Mouse (Mus musculus) adrenal gland, postnatal 4 days (tissue): ENCODE results near the gene Cavin3. TPM values are rescaled to one million over a fixed set of nuclear protein-coding genes. Genes with fewer than 3 reads are reported as not detected.

Source experiments
- DNase-seq, 2 experiments: peaks; one replicate each; pipeline ENCODE4 v3.0.0; 2021 to 2022; ENCODE audit warnings: low spot score in 2 of 2, mixed read lengths in 2 of 2
- long read RNA-seq, 2 experiments: library from polyadenylated mRNA; stranded (forward); transcript quantifications; one replicate each; pipeline ENCODE4 v2.0.0; 2021
- total RNA-seq, 2 experiments: library from RNA; stranded (reverse); gene quantifications; 2 replicates each; pipeline ENCODE4 v1.2.3; 2021

Cavin3 gene
- total RNA-seq: 10 to 100 TPM; 53.5 to 56.8 TPM
- long read RNA-seq, experiment 1, transcript Cavin3-201 (2 exons, 1,662 nt): major isoform, 161 of 166 reads
- long read RNA-seq, experiment 1, partial matches to known transcripts: 0 of 166 reads
- long read RNA-seq, experiment 1, other reads (novel, unspliced or antisense): 5 of 166 reads
- long read RNA-seq, experiment 2, transcript Cavin3-201 (2 exons, 1,662 nt): major isoform, 178 of 185 reads
- long read RNA-seq, experiment 2, partial matches to known transcripts: 0 of 185 reads
- long read RNA-seq, experiment 2, other reads (novel, unspliced or antisense): 7 of 185 reads

DNA sequence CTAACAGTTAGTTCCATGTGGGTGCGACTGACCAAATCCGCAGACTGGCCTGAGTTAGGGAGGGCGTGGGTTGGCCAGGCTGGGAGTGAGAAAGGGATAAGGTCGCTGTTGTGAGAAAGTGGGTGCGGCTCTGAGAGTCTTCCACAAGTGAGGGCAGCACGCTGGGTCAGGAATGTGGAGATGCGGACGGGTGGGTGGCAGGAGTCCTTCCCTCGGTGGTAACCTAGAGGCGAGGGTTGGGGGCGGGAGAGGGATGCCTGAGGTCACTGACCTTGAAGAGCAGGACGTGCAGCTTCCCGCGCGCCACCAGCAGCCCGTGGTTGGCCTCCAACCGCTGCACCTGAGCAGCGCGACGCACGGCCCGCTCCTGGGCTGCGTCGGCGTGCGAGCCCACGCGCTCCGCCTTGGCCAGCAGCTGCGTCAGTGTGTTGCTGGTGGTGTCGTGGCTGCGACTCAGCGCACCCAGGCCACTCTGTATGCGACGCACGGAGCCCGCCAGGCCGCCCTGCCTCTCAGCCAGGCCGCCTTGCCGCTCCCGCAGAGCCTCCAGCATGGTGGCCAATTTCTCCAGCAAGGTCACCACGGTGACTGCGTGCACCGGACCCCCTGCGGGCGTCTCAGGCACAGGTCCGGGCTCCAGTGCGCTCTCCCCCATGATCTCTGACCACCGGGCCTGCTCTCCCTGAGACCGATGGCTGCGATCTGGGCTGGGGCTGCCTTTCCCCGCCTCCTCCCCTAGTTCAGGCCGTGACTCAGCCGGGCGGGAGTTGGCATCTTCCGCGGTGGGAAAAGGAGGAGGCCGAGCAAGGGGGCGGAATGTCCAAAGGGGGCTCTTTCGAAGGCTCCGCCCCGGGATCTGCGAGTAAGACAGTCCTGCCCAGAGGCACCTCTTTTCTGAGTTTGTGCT is at the start of gene Cavin3:
Gene Cavin3, minus strand, starts transcription at position 796 of the 907 bp plus-strand sequence.
- DNase-seq: peak; percentile 39 to 56

DNA sequence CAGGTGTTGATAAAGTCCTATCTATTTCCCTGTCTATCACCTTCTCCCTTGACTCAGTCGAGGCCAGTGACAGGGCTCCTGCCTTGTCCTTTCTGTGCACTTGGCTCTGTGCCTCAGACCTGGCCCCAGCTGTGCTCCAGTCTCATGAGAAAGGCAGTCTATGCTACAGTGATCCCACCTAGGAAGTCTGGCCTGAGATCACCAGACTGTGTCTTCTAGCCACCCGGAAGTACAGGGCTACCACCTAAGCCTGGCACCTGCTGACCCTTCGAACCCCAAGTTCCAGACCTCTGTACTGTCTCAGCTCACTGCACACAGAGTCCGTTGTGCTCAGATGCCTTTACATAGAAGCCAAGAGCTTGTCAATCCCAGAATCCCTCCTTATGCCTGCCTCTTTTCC is 46.0 kb upstream of the Cavin3 start:
- DNase-seq: no peak

DNA sequence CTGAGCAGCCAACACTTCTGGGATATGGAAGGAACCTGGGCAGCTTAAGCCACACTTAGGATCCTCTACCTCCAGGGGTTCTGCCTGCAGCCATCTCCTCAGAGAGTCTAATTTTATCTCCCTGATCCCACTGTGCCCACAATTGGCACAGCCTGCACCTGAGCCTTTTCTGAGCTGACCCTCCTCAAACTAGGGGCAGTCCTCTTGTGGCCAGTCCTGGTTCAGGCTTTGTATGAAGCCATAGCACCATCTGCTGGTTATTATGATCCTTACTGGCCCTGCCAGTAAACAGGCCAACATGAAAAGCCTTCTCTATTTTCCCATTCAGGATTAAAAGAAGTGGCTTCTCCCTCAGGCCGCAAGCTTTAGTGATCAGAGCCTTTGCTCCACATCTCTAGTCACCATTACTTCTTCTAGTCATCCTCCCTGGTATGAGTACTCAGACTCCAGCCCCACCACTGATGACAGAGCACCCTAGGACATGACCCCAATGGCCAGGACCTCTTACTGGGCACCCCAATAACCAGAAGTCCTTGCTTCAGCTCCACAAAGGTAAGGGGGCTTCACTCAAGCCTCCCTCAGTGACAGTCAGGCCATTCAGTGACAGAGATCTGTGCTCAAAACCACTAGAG is 45.3 kb upstream of the Cavin3 start:
- peak in 1 of 2 experiments; percentile 14 for DNase-seq

DNA sequence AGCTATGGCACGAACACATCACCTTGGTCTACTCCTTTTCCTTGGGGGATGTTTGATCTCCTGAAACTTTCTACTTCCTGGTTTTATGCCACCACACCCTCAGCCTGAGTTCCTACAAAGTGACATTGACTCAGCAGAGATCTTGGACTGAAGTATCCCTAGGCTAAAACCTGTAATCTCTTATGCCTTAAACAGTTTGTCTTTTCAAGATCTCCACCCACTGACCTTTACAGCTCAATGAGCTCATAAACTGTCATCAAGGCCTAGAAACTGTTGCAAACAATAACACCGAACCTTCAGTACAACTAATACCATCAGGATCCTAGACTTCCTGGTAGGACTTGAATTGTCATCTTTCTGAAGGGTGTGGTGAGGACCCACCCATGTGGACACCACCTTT is 42.1 kb upstream of the Cavin3 start:
- DNase-seq: no peak

DNA sequence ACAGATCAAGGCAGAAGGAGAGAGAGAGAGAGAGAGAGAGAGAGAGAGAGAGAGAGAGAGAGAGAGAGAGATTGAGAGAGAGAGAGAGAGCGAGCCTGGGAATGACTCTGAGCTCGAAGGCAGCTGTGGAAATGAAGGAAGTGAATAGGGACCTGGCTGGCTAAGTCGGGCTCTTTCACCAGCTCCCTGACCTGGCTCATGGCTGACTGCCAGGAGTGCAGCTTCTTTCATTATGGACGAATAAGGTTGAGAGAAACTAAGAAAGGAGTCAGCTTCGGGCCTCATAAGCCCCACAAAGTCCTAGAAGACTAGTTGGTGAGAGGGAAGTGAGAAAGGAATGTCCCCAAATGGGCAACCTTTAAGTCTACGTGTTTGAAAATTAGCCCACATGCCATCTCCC is 38.1 kb upstream of the Cavin3 start:
- DNase-seq: no peak

DNA sequence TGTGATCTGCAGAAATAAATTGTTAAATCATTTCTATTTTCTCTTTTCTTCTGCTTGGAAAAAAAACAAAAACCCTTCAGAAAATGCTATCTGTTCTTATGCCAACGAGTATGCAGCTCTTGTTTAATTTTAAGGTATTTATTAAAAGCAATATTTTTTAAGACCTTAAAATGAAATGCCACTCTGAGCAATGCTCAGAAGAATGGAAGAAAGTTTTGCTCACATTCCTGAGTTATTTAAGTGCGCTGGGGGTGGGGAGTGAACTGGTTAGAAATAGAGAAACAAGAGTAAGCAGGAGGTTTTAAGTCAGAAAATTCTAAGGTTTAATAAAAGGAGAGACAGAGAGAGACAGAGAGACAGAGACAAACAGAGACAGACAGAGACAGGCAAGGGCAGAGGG is 37.7 kb upstream of the Cavin3 start:
- no peak for DNase-seq

DNA sequence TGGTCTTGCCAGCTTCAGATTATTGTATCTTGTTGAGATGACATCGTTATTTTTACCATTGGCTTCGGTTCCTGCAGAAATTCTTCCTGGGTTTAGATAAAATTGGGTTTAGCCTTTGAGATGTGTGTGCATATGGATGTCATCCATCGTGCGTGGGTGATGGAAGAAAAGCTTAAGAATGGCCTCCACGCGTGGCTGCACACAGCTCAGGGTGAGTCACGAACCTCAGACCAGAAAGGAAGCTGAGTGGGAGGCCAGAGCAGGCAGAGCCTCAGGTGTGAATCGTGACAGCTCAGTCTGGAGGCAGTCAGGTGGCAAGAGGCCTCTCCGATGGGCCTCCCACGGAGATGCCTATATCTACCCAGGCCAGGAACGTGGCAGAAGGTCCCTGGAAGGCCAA is 37.2 kb upstream of the Cavin3 start:
- DNase-seq: no peak

DNA sequence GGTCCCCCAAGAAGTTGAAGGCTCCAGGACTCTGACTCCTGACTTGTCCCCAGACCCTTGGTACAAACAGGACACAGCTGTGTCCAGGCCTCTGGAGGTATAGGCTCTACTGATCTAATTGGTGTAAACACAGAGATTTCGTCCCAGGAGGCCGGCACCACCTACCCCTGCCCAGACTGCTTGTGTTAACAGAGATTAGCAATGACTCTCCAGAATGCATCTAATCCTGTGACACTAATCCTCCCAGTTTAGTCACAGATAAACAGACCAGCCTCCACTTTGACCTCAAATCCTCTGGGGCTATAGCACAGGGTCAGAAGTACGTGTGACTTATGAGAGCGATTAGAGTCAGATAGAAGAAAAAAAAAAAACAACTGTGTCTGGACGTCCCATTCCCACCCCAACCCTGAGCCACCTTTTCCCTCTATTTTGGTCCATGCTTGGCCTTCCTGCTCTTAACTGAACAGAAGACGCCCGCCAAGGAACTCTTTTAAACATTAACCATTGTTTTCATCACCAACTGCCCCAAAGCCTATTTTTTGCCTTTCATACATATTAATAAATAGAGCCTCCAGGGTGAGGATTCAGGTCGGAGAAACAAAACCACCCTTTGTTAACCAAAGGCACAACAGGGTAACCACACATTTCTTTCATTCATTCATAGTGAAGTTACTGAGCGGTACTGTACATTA is 34.7 kb upstream of the Cavin3 start:
- DNase-seq: no peak

DNA sequence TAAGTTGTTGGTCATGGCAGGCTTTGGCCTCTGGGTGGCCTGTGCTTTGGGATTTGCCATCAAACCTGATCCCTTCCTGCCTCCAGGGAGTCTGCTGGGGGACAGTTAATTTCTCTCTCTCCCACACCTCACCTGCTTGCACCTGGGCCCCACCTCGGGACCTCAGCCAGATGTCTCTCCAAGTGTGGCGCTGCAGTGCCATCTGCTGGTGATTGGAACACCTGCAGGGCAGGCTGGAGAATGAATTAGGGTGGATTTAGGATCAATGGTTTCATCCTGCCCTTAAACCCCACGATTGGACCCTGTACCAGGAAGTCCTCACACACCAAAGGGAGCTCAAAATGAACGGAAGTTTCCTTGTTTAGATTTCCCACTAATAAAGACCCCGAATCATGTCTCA is 33.1 kb upstream of the Cavin3 start:
- peak; percentile 8 to 32 for DNase-seq

DNA sequence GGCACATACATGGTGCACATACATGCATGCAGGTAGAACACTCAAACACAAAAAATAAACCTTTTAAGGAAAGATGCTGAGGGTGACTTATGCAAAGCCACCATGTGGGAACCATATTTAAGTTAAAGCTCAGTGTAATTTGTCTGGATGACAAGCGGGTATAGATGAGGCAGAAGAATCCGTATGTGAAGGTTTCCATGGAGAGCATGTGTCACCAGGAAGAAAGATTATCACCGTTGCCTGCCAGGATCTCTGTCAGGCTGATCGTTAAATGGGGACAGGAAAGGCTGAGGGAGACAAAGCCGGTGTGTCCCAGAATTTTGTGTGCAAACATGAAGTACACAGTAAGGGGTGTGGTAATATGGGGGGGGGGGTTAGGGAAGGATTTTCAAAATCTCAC is 32.5 kb upstream of the Cavin3 start:
- no peak for DNase-seq

DNA sequence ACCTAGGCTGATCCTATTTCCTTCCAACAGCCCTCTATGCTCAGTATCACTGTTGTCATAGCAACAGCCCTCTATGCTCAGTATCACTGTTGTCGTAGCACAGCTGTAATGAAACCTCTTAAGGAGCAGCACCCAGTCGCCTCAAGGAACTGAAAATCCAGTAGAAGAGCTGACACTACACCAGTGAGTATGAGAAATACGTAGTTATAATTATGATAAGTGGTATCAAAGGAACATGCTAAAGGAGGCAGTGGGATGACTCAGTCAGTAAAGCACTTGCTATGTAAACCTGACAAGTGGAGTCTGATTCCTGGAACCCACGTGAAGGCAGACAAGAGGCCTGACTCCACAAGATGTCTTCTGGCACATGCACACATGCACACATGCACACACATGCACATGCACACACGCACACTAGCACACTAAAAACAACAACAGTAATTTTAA is 31.8 kb upstream of the Cavin3 start:
- no peak for DNase-seq

DNA sequence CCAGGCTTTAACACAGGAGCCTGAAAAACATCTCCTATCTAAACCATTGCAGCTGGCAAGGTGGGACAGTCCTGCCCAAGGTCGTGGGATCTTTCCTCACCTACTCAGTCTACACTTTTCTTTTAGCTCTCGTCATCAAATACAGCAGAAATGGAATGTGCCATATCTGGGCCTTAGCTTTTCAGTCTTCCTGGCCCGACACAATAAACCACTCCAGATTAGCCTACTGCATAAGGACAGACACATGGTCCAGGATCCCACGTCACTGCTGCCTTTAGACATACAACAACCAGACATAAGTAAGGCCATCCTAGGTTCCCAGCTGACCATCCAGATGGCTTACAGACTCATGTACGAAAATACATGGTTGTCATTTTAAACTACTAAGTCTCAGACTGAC is 28.0 kb upstream of the Cavin3 start:
- DNase-seq: no peak

DNA sequence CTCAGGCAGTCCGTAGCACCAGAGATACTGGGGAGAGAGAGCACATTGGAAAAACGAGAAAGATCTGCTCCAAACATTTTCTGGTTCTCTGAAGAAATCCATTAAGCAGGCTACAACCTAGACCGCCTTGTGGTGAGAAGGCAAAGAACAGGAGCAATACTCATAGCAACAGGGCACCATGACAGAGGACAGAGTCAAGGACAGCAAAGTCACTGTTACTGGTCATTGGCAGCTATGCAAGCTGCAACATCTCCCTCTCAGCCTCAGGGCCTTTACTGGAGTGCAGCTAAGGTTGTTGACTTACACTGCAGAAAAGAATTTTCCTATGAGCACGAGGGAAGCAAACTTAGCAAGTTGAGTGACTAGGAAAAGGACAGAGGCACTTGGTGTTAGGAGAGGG is 25.2 kb upstream of the Cavin3 start:
- no peak for DNase-seq

DNA sequence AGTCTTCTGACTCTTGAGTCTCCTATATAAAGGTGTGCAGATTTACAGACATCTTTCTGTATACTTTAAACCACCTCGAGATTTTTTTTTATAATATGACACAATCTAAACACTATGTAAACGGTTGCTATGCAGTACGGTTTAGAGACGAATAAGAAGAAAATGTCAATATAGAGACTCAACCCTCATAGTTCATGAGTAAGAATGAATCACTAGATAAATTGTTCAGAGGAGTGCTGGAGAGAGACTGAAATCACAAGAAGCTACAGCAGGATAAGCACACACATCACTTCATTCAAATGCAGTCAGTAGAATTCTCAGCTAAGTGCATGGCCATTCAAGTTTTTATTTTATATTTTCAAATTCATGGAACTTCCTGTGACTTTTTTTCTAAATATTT is 19.9 kb upstream of the Cavin3 start:
- DNase-seq: no peak

DNA sequence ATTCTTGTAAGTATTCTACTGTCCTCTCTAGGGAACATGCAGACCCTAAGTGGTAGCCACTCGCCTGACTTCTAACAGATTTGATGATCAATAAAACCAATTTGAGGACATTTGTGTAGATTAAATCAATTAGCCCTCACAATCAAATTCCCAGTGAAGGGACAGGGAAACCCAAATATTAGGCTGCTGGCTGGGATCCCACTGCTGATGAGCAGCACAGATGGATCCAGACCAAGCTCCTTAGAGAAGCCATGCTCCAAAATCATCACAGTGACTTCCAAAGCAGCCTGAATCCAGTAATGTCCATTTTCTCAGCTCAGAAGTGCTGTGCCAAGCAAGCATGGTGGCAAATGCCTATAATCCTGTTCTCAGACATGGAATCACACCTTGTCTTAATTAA is 17.6 kb upstream of the Cavin3 start:
- no peak for DNase-seq

DNA sequence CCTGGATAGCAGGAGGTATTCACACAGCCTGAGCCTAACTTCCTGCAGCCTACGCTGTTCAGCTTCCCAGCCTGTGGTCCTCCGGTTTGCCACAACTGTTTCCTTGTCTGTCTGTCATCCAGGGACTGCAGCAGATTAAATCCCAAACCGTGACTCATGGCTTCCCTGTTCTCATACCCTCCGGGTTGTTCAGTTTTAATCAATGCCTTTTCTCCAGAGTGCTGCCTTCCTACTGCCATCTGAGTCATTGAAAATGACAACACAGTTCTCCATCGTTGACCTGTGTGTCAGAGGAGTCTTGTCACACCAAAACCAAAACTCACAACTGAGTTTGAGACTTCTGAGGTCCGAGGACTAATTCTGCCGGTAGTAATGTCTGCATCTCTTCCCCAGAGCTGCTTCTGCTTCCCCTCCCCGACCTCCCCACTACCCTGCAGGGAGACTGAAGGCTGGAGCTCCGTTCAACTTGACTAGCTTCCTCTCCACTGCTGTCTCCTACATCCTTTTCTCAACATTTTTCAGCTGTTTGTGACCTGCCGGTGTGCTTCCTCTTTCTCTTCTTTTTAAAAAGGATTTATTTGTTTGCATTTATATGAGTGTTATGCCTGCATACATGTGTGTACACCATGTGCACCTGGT is 16.9 kb upstream of the Cavin3 start:
- no peak for DNase-seq

DNA sequence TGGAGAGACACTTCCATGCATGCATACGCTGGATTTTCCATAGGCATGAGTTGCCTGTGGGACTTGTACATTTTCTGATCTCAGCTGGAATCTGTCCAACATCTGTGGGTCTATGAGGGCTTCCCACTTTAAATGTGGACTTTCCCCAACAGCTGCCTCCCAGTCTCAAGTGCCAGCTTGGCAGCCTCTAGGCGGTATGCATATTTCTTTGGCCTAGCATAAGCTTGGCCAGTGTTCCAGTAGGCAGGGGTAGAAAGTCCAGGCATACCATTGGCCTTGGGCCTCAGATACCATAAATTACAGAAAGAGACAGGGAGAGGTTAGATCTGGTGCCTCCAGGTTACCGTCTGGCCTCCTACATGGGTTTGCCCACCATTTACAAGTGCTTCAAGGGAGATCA is 15.8 kb upstream of the Cavin3 start:
- DNase-seq: no peak

DNA sequence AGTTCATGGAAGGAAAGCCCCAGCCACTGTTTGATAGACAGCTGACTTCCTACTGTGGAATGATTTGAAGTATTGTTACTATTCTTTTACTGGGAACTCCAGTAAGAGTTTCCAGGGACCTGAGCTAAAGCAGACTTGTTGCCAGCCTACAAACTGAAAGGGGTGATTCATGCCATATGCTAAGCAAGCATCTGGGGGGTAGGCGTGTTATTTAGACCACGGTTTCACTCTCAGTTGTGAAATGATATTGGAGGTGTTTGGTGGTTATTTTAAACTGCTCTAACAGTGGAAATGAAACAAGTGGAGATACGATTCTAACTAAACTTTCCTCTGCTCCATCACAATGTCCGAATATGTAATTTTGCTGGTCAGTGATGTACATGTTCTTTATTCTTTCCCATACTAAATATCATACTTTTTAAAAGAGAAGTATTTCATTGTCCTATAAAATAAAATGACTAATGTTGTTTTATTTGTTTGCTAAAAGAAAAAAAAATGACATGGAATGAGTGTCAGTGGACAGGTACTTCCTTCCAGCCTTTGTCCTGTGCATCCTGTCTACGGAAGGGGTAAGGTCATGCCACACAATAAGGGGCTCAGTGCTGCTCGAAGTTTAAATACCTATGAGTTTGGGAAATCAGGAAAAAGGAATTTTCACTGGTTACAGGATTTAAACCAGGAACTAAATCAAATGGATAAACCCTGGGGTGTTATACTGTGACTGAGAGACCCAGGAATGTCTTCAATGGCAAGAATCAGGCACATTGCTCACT is 5.2 kb upstream of the Cavin3 start:
- DNase-seq: no peak

DNA sequence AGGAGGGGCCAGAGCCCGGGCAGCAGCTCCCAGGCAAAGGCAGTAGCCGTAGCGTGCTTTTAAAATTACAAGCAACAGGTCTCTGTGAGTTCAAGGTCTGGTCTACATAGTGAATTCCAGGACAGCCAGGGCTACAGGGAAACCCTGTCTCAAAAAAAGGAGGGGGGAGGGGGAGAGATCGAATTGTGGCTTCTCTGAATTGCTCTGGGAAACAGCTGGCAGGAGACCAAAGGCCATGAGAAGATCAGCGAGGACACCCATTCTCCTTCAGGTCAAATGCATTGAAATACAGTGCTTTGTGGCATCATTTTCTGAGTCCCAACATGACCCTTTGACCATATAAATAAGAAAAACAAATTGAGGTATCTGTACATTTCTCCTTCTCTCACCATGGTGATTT is 2.9 kb upstream of the Cavin3 start:
- no peak for DNase-seq

DNA sequence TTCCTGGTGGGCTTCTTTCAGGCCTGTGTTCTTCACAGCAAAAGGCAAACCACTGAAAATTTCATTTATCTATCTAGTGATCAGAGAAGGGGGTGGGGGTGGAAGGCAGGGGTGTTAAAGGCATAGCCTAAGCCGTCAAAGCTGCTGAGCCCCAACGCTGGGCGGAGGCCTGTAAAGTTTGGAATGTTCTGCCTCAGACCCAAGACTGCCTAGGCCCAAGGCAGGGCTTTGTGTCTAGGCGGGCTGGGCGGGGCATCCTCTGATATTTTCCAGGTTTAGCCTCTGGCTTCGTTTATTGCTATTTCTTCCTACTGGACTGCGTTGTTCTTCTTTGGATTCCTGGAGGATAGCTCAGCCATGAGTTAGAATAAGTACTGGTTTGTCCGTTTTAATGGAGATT is 326 bp upstream of the Cavin3 start:
- DNase-seq: no peak
